Mouse (Mus musculus): ENCODE results near the gene Aifm3.

GRCm38 (mm10) chr16:17451541-17452372, 37.7 kb upstream of the Aifm3 start, which contains the start of gene Crkl:
- TF ChIP-seq CTCF (IDR thresholded peaks at IDR 0.05; ENCODE audit: low read depth, low read length) (no peak), GATA1 (IDR thresholded peaks at IDR 0.05; ENCODE audit: borderline replicate concordance, low read length) (no peak), TAL1 (conservative IDR thresholded peaks at IDR 0.05; ENCODE audit: low read depth, low read length) (no peak)

Measured in G1E (cell line).